Mouse (Mus musculus): ENCODE data around the gene Gm21693. TPM values are rescaled to one million over a fixed set of nuclear protein-coding genes. Genes with fewer than 3 reads are reported as not detected.
"Not testable (repeated sequence)": the region's sequence is repeated elsewhere in the genome, so short reads cannot be mapped to it uniquely, and the experiment has no call there.

The Gm21693 gene
- polyA plus RNA-seq (2014; fragmentation: Nextera tagmentation; extraction: Ambion mirVana): not detected in 2 replicates

DNA sequence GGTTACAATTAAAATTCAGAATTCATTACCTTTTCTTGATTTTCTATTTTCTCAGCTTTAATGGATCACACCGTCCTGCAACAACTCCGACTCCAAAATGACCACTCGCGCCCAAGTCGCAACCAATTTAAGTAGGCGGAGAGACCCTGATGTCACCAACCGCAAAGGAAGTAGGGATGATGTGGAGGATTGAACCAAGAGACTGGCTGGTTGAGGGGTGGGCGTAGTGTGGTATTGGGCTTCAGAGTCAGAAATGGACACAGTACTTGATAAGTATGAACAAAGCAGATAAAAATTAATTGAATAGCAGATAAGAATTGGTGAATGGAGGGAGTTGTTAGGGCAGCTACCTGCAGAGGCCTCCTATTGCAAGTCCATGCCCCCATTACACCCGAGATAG lies at the start of gene Gm21693:
Gene Gm21693 (minus strand): TSS at position 101 of the 400 bp plus-strand sequence.
- no CpG with 5 or more reads among the region's 9 CpGs for WGBS
- not testable (repeated sequence) for H3K4me3 ChIP-seq (ENCODE audit: low read depth, low read length); H3K9ac ChIP-seq (ENCODE audit: low read length); H3K9me3 ChIP-seq (ENCODE audit: control insufficient read depth, low read length); H3K36me3 ChIP-seq (ENCODE audit: control insufficient read depth, insufficient read depth, low read length); H3K4me2 ChIP-seq (ENCODE audit: low read depth, severe bottlenecking); H3K27ac ChIP-seq (replicated peaks; ENCODE audit: low read depth, low read length); H3K27me3 ChIP-seq (ENCODE audit: control insufficient read depth, insufficient read depth, low read length); ATAC-seq (ENCODE audit: insufficient number of reproducible peaks, low FRiP score, low TSS enrichment, low read depth); H3K4me1 ChIP-seq (ENCODE audit: control insufficient read depth, insufficient read depth, low read length); DNase-seq (ENCODE audit: low spot score)

DNA sequence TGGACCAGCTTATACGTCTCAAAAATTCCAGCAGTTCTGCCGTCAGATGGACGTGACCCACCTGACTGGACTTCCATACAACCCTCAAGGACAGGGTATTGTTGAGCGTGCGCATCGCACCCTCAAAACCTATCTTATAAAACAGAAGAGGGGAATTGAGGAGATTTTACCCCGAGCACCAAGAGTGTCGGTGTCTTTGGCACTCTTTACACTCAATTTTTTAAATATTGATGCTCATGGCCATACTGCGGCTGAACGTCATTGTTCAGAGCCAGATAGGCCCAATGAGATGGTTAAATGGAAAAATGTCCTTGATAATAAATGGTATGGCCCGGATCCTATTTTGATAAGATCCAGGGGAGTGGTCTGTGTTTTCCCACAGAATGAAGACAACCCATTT lies 4.5 kb downstream of the Gm21693 start:
- not testable (repeated sequence) for H3K4me3 ChIP-seq (ENCODE audit: low read depth, low read length); H3K4me2 ChIP-seq (ENCODE audit: low read depth, severe bottlenecking); H3K9me3 ChIP-seq (ENCODE audit: control insufficient read depth, low read length); H3K9ac ChIP-seq (ENCODE audit: low read length); H3K27ac ChIP-seq (replicated peaks; ENCODE audit: low read depth, low read length); H3K27me3 ChIP-seq (ENCODE audit: control insufficient read depth, insufficient read depth, low read length); H3K36me3 ChIP-seq (ENCODE audit: control insufficient read depth, insufficient read depth, low read length); H3K4me1 ChIP-seq (ENCODE audit: control insufficient read depth, insufficient read depth, low read length); ATAC-seq (ENCODE audit: insufficient number of reproducible peaks, low FRiP score, low TSS enrichment, low read depth); DNase-seq (ENCODE audit: low spot score)
- no CpG with 5 or more reads among the region's 11 CpGs for WGBS

DNA sequence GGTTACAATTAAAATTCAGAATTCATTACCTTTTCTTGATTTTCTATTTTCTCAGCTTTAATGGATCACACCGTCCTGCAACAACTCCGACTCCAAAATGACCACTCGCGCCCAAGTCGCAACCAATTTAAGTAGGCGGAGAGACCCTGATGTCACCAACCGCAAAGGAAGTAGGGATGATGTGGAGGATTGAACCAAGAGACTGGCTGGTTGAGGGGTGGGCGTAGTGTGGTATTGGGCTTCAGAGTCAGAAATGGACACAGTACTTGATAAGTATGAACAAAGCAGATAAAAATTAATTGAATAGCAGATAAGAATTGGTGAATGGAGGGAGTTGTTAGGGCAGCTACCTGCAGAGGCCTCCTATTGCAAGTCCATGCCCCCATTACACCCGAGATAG lies 38.8 kb downstream of the Gm21693 start, which contains the start of gene Gm21677:
Gene Gm21677 (minus strand): TSS at position 101 of the 400 bp plus-strand sequence.
- no CpG with 5 or more reads among the region's 9 CpGs for WGBS
- H3K27ac ChIP-seq (replicated peaks; ENCODE audit: low read depth, low read length); H3K27me3 ChIP-seq (ENCODE audit: control insufficient read depth, insufficient read depth, low read length): not testable (repeated sequence)

More for the DNA sequence above, 38.8 kb downstream of the Gm21693 start, which contains the start of gene Gm21677:
- not testable (repeated sequence) for H3K9ac ChIP-seq (ENCODE audit: low read length); ATAC-seq (ENCODE audit: insufficient number of reproducible peaks, low FRiP score, low TSS enrichment, low read depth); DNase-seq (ENCODE audit: low spot score); H3K36me3 ChIP-seq (ENCODE audit: control insufficient read depth, insufficient read depth, low read length); H3K9me3 ChIP-seq (ENCODE audit: control insufficient read depth, low read length); H3K4me2 ChIP-seq (ENCODE audit: low read depth, severe bottlenecking); H3K4me1 ChIP-seq (ENCODE audit: control insufficient read depth, insufficient read depth, low read length); H3K4me3 ChIP-seq (ENCODE audit: low read depth, low read length)

Other genes with a start within 250 kb of the Gm21693 start
- gene Gm21677, start 38.9 kb downstream of the Gm21693 start, polyA plus RNA-seq (2014; fragmentation: Nextera tagmentation; extraction: Ambion mirVana): not detected in 2 replicates
- gene Gm21704, start 64.8 kb upstream of the Gm21693 start, polyA plus RNA-seq (2014; fragmentation: Nextera tagmentation; extraction: Ambion mirVana): not detected in 2 replicates
- not detected in 2 replicates for gene Gm21708, start 64.8 kb upstream of the Gm21693 start, polyA plus RNA-seq (2014; fragmentation: Nextera tagmentation; extraction: Ambion mirVana)